8 mouse cellular contexts compared by ENCODE assay signal in the genomic region with DNA sequence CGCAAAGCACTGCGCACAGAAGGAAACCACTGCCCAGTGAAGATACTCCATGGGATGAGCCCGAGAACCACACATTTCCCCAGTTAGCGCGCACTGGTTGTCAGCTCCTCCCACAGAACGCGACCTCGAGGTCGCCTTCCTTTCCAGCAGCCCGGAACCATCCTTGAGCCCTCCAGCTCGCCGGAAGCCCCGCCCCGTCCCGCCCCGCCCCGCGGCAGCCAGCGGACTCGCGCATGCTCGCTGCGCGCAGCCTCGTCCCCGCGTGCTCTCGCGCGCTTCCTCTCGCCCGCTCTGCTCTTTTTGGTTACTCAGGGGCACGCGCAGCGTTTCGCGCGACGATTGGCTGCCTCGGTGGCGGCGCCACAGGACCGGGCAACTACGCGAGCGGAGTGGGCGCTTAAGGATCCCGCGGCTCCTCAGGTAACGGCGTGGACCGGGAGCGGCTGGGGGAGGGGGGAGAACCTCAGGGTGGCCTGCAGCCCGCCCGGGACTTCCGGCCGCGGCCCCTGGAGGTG. TPM values are rescaled to one million over a fixed set of nuclear protein-coding genes. Genes with fewer than 3 reads are reported as not detected.
DNase-seq lines count a peak whose midpoint lies in the region; ATAC-seq and TF ChIP-seq lines count a peak whose summit lies in the region.

Gene Prps1l3 (plus strand): TSS at position 221 of the 515 bp plus-strand sequence.
Gene Mipol1 (plus strand): TSS at position 236 of the 515 bp plus-strand sequence.

- TF ChIP-seq POLR2A in brain, embryonic 14.5 days (IDR thresholded peaks at IDR 0.05; ENCODE audit: borderline replicate concordance, extremely low read depth, insufficient read depth, insufficient read length, poor library complexity, severe bottlenecking) = peak; percentile 60; the same call in 1 of the 2 replicates

- peak within 1 kb of the TSS; percentile 85 for H3K27ac ChIP-seq in heart, embryonic 12.5 days (ENCODE audit: poor library complexity, severe bottlenecking)
- H3K27ac ChIP-seq in kidney, postnatal 0 days = peak within 1 kb of the TSS; percentile 93
- peak within 1 kb of the TSS; percentile 90 for H3K27ac ChIP-seq in liver, embryonic 11.5 days (ENCODE audit: low read depth, low read length)
- H3K27ac ChIP-seq in stomach, embryonic 14.5 days (ENCODE audit: low read length) = peak within 1 kb of the TSS; percentile 89

- peaks cover 44% of the 10 kb centered on the region for H3K79me3 ChIP-seq in C2C12 (ENCODE audit: low read depth)

- no peaks in the 10 kb centered on the region for H3K9me3 ChIP-seq in erythroblast, embryonic 14.5 days (ENCODE audit: control insufficient read depth, low read length)
- no peaks in the 10 kb centered on the region for H3K9me3 ChIP-seq in heart, embryonic 12.5 days (replicated peaks)
- no peaks in the 10 kb centered on the region for H3K9me3 ChIP-seq in kidney, postnatal 0 days (replicated peaks; ENCODE audit: low read length)
- H3K9me3 ChIP-seq in liver, embryonic 11.5 days (ENCODE audit: control insufficient read depth, low read length) = no peaks in the 10 kb centered on the region
- no peaks in the 10 kb centered on the region for H3K9me3 ChIP-seq in stomach, embryonic 14.5 days (ENCODE audit: control insufficient read depth, low read depth, low read length)

- peak within 1 kb of the TSS; percentile 71 for H3K4me2 ChIP-seq in heart, embryonic 12.5 days
- H3K4me2 ChIP-seq in kidney, postnatal 0 days (ENCODE audit: low read length) = peak within 1 kb of the TSS; percentile 86
- peak within 1 kb of the TSS; percentile 67 for H3K4me2 ChIP-seq in liver, embryonic 11.5 days
- peak within 1 kb of the TSS; percentile 55 for H3K4me2 ChIP-seq in stomach, embryonic 14.5 days (replicated peaks; ENCODE audit: low read depth, low read length)

- H3ac ChIP-seq in C2C12 (ENCODE audit: control insufficient read depth, insufficient read length, low read depth) = peak within 1 kb of the TSS; percentile 80

- H3K4me3 ChIP-seq in C2C12 (ENCODE audit: insufficient read depth, poor library complexity, severe bottlenecking) = peak within 1 kb of the TSS; percentile 55
- H3K4me3 ChIP-seq in erythroblast, embryonic 14.5 days (replicated peaks) = peak within 1 kb of the TSS; percentile 94
- peak within 1 kb of the TSS; percentile 73 for H3K4me3 ChIP-seq in heart, embryonic 12.5 days
- peak within 1 kb of the TSS; percentile 77 for H3K4me3 ChIP-seq in kidney, postnatal 0 days (replicated peaks; ENCODE audit: low read depth, low read length)
- H3K4me3 ChIP-seq in liver, embryonic 11.5 days (ENCODE audit: low read depth, low read length) = peak within 1 kb of the TSS; percentile 81
- peak within 1 kb of the TSS; percentile 58 for H3K4me3 ChIP-seq in stomach, embryonic 14.5 days (ENCODE audit: low read depth, low read length)

- under 1% methylated on average over 58 of the region's 58 CpGs for WGBS in heart, embryonic 12.5 days
- WGBS in kidney, postnatal 0 days = under 1% methylated on average over 55 of the region's 58 CpGs
- under 1% methylated on average over 58 of the region's 58 CpGs for WGBS in liver, embryonic 11.5 days
- under 1% methylated on average over 58 of the region's 58 CpGs for WGBS in stomach, embryonic 14.5 days

- H3K27me3 ChIP-seq in C2C12 (ENCODE audit: control insufficient read depth, insufficient read depth, insufficient read length) = no peaks in the 10 kb centered on the region
- no peaks in the 10 kb centered on the region for H3K27me3 ChIP-seq in erythroblast, embryonic 14.5 days (ENCODE audit: control insufficient read depth)
- H3K27me3 ChIP-seq in heart, embryonic 12.5 days (replicated peaks) = no peaks in the 10 kb centered on the region
- H3K27me3 ChIP-seq in kidney, postnatal 0 days (ENCODE audit: insufficient read depth, low read length) = no peaks in the 10 kb centered on the region
- H3K27me3 ChIP-seq in liver, embryonic 11.5 days (replicated peaks; ENCODE audit: control insufficient read depth, insufficient read depth, low read length) = no peaks in the 10 kb centered on the region
- H3K27me3 ChIP-seq in stomach, embryonic 14.5 days (ENCODE audit: control insufficient read depth, insufficient read depth, low read length) = no peaks in the 10 kb centered on the region

- peaks cover 9% of the 10 kb centered on the region for H3K36me3 ChIP-seq in C2C12 (ENCODE audit: control insufficient read depth, insufficient read depth)
- peaks cover 11% of the 10 kb centered on the region for H3K36me3 ChIP-seq in erythroblast, embryonic 14.5 days (ENCODE audit: control insufficient read depth)
- peaks cover 4% of the 10 kb centered on the region; the same call in 1 of the 2 replicates for H3K36me3 ChIP-seq in heart, embryonic 12.5 days
- no peaks in the 10 kb centered on the region for H3K36me3 ChIP-seq in kidney, postnatal 0 days (ENCODE audit: insufficient read depth, low read length)
- H3K36me3 ChIP-seq in liver, embryonic 11.5 days (ENCODE audit: control insufficient read depth, insufficient read depth, low read length) = peaks cover 4% of the 10 kb centered on the region; the same call in 1 of the 2 replicates
- H3K36me3 ChIP-seq in stomach, embryonic 14.5 days (ENCODE audit: control insufficient read depth, insufficient read depth, low read length) = no peaks in the 10 kb centered on the region; the same call in 1 of the 2 replicates

- H3K9ac ChIP-seq in heart, embryonic 12.5 days = peak within 1 kb of the TSS; percentile 81
- H3K9ac ChIP-seq in kidney, postnatal 0 days (ENCODE audit: low read depth, low read length) = peak within 1 kb of the TSS; percentile 83
- peak within 1 kb of the TSS; percentile 90 for H3K9ac ChIP-seq in liver, embryonic 11.5 days (ENCODE audit: low read depth, low read length)
- peak within 1 kb of the TSS; percentile 47 for H3K9ac ChIP-seq in stomach, embryonic 14.5 days (replicated peaks; ENCODE audit: low read depth, low read length)

- H3K4me1 ChIP-seq in erythroblast, embryonic 14.5 days (ENCODE audit: control insufficient read depth) = peaks cover 46% of the 10 kb centered on the region
- peaks cover 6% of the 10 kb centered on the region for H3K4me1 ChIP-seq in heart, embryonic 12.5 days (replicated peaks)
- H3K4me1 ChIP-seq in kidney, postnatal 0 days (replicated peaks; ENCODE audit: insufficient read depth, low read length) = 0 out of 2 replicates have a peak, but pooled peaks cover 5% of the 10 kb centered on the region
- peaks cover 11% of the 10 kb centered on the region; the same call in 1 of the 2 replicates for H3K4me1 ChIP-seq in liver, embryonic 11.5 days (replicated peaks; ENCODE audit: control insufficient read depth, insufficient read depth, low read length)
- H3K4me1 ChIP-seq in stomach, embryonic 14.5 days (ENCODE audit: control insufficient read depth, insufficient read depth, low read length) = no peaks in the 10 kb centered on the region

- peak; percentile 97 for ATAC-seq in heart, embryonic 12.5 days (ENCODE audit: insufficient number of reproducible peaks, low FRiP score)
- ATAC-seq in kidney, postnatal 0 days (replicated peaks; ENCODE audit: low FRiP score, low read depth) = peak; percentile 96
- ATAC-seq in liver, embryonic 11.5 days (replicated peaks; ENCODE audit: low FRiP score) = peak; percentile 95
- peak; percentile 97 for ATAC-seq in stomach, embryonic 14.5 days (ENCODE audit: insufficient number of reproducible peaks, insufficient read depth, low FRiP score, low read depth)

- DNase-seq in brain, embryonic 14.5 days (ENCODE audit: low read depth) = peak; percentile 98
- peak; percentile 93 for DNase-seq in kidney, postnatal 0 days (ENCODE audit: low spot score)
- DNase-seq in liver, embryonic 11.5 days (ENCODE audit: low spot score) = peak; percentile 93
- DNase-seq in naive thymus-derived CD4-positive, alpha-beta T cell, adult 2 months (ENCODE audit: low read depth) = peak; percentile 97

- peaks cover 49% of the 10 kb centered on the region for H3K79me2 ChIP-seq in C2C12 (ENCODE audit: control insufficient read depth, insufficient read depth)

- TF ChIP-seq CTCF in C2C12 (IDR thresholded peaks at IDR 0.05; ENCODE audit: control insufficient read depth, insufficient read depth, insufficient read length) = no peak
- no peak for TF ChIP-seq CTCF in brain, embryonic 14.5 days (IDR thresholded peaks at IDR 0.05; ENCODE audit: borderline replicate concordance, extremely low read depth, insufficient read depth, insufficient read length)
- TF ChIP-seq CTCF in kidney, postnatal 0 days (IDR thresholded peaks at IDR 0.05; ENCODE audit: low read depth) = no peak

TF ChIP-seq in C2C12, 6 proteins besides CTCF, POLR2A, EP300 and RAD21:
- no peak for TF ChIP-seq MYOG (IDR thresholded peaks at IDR 0.05; ENCODE audit: control insufficient read depth, extremely low read depth, insufficient read length)
- peak; percentile 95 for TF ChIP-seq MAX (IDR thresholded peaks at IDR 0.05)

RNA-seq across cellular contexts. Expression of gene Prps1l3, which starts in this region (rescaled TPM):
- 15.9 TPM for polyA plus RNA-seq in C2C12 (2012; fragmentation: generic; extraction: Trizol)
- 20.8 and 21.6 TPM in 2 replicates for polyA plus RNA-seq in brain, embryonic 14.5 days (2012; rRNA removed)
- 0.31 and 0.80 TPM in 2 replicates for polyA plus RNA-seq in erythroblast, embryonic 14.5 days (2012)
- 40.9 and 42.1 TPM in 2 replicates for polyA plus RNA-seq in heart, embryonic 12.5 days (2016; fragmentation: Nextera tagmentation; extraction: Ambion mirVana)
- polyA plus RNA-seq in kidney, postnatal 0 days (2015; fragmentation: Nextera tagmentation; extraction: Ambion mirVana) = 46.6 and 53.9 TPM in 2 replicates
- 86.0 and 102 TPM in 2 replicates for polyA plus RNA-seq in liver, embryonic 11.5 days (2014; fragmentation: Nextera tagmentation; extraction: Ambion mirVana)
- polyA plus RNA-seq in stomach, embryonic 14.5 days (2014; fragmentation: Nextera tagmentation; extraction: Ambion mirVana) = 81.1 and 81.5 TPM in 2 replicates

RNA-seq across cellular contexts. Expression of gene Mipol1, which starts in this region (rescaled TPM):
- polyA plus RNA-seq in C2C12 (2012; fragmentation: generic; extraction: Trizol) = 0.70 TPM
- polyA plus RNA-seq in brain, embryonic 14.5 days (2012; rRNA removed) = 2.9 TPM in 2 replicates
- polyA plus RNA-seq in erythroblast, embryonic 14.5 days (2012) = 0.08 TPM in 2 replicates
- polyA plus RNA-seq in heart, embryonic 12.5 days (2016; fragmentation: Nextera tagmentation; extraction: Ambion mirVana) = 8.2 and 8.5 TPM in 2 replicates
- polyA plus RNA-seq in kidney, postnatal 0 days (2015; fragmentation: Nextera tagmentation; extraction: Ambion mirVana) = 12.5 and 13.1 TPM in 2 replicates
- 8.5 and 11.0 TPM in 2 replicates for polyA plus RNA-seq in liver, embryonic 11.5 days (2014; fragmentation: Nextera tagmentation; extraction: Ambion mirVana)
- 13.5 and 14.8 TPM in 2 replicates for polyA plus RNA-seq in stomach, embryonic 14.5 days (2014; fragmentation: Nextera tagmentation; extraction: Ambion mirVana)

Comparison
In these comparisons a context has a peak if more than half of its experiments do, and no peak if none do; other contexts are left out.
1. Peak in every context shown above with its lines: DNase-seq, ATAC-seq, H3K4me3 ChIP-seq and H3K27ac ChIP-seq.